Mouse (Mus musculus) midbrain, embryonic 14.5 days (tissue): ENCODE data around the gene Iqcd. TPM values are rescaled to one million over a fixed set of nuclear protein-coding genes. Genes with fewer than 3 reads are reported as not detected.

Experiments
- ATAC-seq: fragments of 200-750 bp; cut with Nextera tagmentation; 2 replicates; pipeline ENCODE4 v1.8.0; 2017; ENCODE audit warnings: moderate number of reproducible peaks, moderate library complexity; ENCODE audit not compliant: low FRiP score, low TSS enrichment
- DNase-seq: peaks from one replicate; pipeline ENCODE4 v3.0.0-alpha.2; 2015
- H3K27ac ChIP-seq: fragments of 300-500 bp; sonication (generic); replicated peaks from 2 replicates; pipeline ENCODE4 v1.5.1; 2014; ENCODE audit warnings: mild to moderate bottlenecking, low read depth, low read length, moderate library complexity
- H3K27me3 ChIP-seq: fragments of 300-500 bp; sonication (generic); 2 replicates; pipeline ENCODE4 v1.6.1; 2014; ENCODE audit warnings: low read length, control low read depth, mixed read lengths; ENCODE audit not compliant: control insufficient read depth, insufficient read depth
- H3K36me3 ChIP-seq: fragments of 300-500 bp; sonication (generic); 2 replicates; pipeline ENCODE4 v1.6.1; 2014; ENCODE audit warnings: low read length, control low read depth; ENCODE audit not compliant: control insufficient read depth, insufficient read depth
- H3K4me1 ChIP-seq: fragments of 300-500 bp; sonication (generic); 2 replicates; pipeline ENCODE4 v1.6.1; 2014; ENCODE audit warnings: mild to moderate bottlenecking, antibody characterized with exemption, low read length, control low read depth; ENCODE audit not compliant: control insufficient read depth, insufficient read depth
- H3K4me2 ChIP-seq: fragments of 300-500 bp; sonication (generic); 2 replicates; pipeline ENCODE4 v1.6.1; 2014; ENCODE audit warnings: mild to moderate bottlenecking, low read length, moderate library complexity
- H3K4me3 ChIP-seq: fragments of 300-500 bp; sonication (generic); replicated peaks from 2 replicates; pipeline ENCODE4 v1.5.1; 2014; ENCODE audit warnings: low read depth, low read length
- H3K9ac ChIP-seq: fragments of 300-500 bp; sonication (generic); replicated peaks from 2 replicates; pipeline ENCODE4 v1.6.1; 2014; ENCODE audit warnings: mild to moderate bottlenecking, low read length, moderate library complexity
- H3K9me3 ChIP-seq: fragments of 300-500 bp; sonication (generic); 2 replicates; pipeline ENCODE4 v1.6.1; 2016; ENCODE audit warnings: low read length, control low read depth, mixed read lengths; ENCODE audit not compliant: control insufficient read depth
- WGBS: fragments of 180-500 bp; shearing (Covaris S2); extraction: QIAGEN DNeasy Blood & Tissue Kit; methylation state at CpG from one replicate; pipeline ENCODE4 v1.1.7; 2014; 5-methylcytosine and 5-hydroxymethylcytosine counted together
- polyA plus RNA-seq: library from polyadenylated mRNA; unstranded; fragments of >200 nt; fragmentation: Nextera tagmentation; extraction: Ambion mirVana; gene quantifications from 2 replicates; pipeline ENCODE4 v1.2.1, GENCODE M21; 2014

Gene Iqcd
- polyA plus RNA-seq, 1 experiment from 2014 or later, result 1.7 TPM

GRCm38 (mm10) chr5:120578504-120579081 lies 10.2 kb upstream of the Iqcd start:
- ATAC-seq (no peak), DNase-seq (no peak)
- Histone ChIP-seq H3K4me1 (peaks cover 13% of the 10 kb centered on the region; the same call in 1 of the 2 replicates), H3K4me3 (no peak overlapping the region), H3K27ac (no peak overlapping the region), H3K36me3 (peaks cover 6% of the 10 kb centered on the region; the same call in 1 of the 2 replicates), H3K4me2 (no peak overlapping the region), H3K9me3 (no peaks in the 10 kb centered on the region), H3K9ac (no peak overlapping the region), H3K27me3 (no peaks in the 10 kb centered on the region)
- WGBS, result 68% methylated on average over 12 of the region's 12 CpGs

GRCm38 (mm10) chr5:120579211-120579897 lies 9.5 kb upstream of the Iqcd start:
- Histone ChIP-seq H3K9me3 (no peaks in the 10 kb centered on the region), H3K4me2 (no peak overlapping the region), H3K36me3 (peaks cover 9% of the 10 kb centered on the region; the same call in 1 of the 2 replicates), H3K27ac (peak overlapping the region; percentile 45), H3K9ac (no peak overlapping the region), H3K4me1 (peaks cover 13% of the 10 kb centered on the region; the same call in 1 of the 2 replicates), H3K4me3 (no peak overlapping the region), H3K27me3 (no peaks in the 10 kb centered on the region)
- WGBS, result 66% methylated on average over 26 of the region's 26 CpGs
- DNase-seq (no peak), ATAC-seq (no peak; the same call in 1 of the 2 replicates)

GRCm38 (mm10) chr5:120579898-120580626 lies 8.8 kb upstream of the Iqcd start:
- Histone ChIP-seq H3K36me3 (peaks cover 9% of the 10 kb centered on the region; the same call in 1 of the 2 replicates), H3K27me3 (no peaks in the 10 kb centered on the region), H3K9ac (no peak overlapping the region), H3K4me2 (no peak overlapping the region), H3K9me3 (no peaks in the 10 kb centered on the region), H3K27ac (peak overlapping the region; percentile 45; the same call in 1 of the 2 replicates), H3K4me3 (no peak overlapping the region), H3K4me1 (peaks cover 13% of the 10 kb centered on the region; the same call in 1 of the 2 replicates)
- ATAC-seq (no peak), DNase-seq (no peak)
- WGBS, result 81% methylated on average over 26 of the region's 26 CpGs

GRCm38 (mm10) chr5:120582002-120582401 lies 6.8 kb upstream of the Iqcd start:
- Histone ChIP-seq H3K27me3 (no peaks in the 10 kb centered on the region), H3K4me2 (no peak overlapping the region), H3K4me1 (peaks cover 17% of the 10 kb centered on the region; the same call in 1 of the 2 replicates), H3K9me3 (no peaks in the 10 kb centered on the region), H3K36me3 (peaks cover 9% of the 10 kb centered on the region; the same call in 1 of the 2 replicates), H3K27ac (no peak overlapping the region), H3K9ac (no peak overlapping the region), H3K4me3 (no peak overlapping the region)
- WGBS, result 90% methylated on average over 9 of the region's 9 CpGs
- ATAC-seq (no peak), DNase-seq (no peak)

- Histone ChIP-seq H3K36me3 (peaks cover 9% of the 10 kb centered on the region; the same call in 1 of the 2 replicates), H3K9me3 (no peaks in the 10 kb centered on the region), H3K9ac (no peak overlapping the region), H3K4me2 (no peak overlapping the region), H3K4me1 (peaks cover 27% of the 10 kb centered on the region), H3K27me3 (no peaks in the 10 kb centered on the region), H3K4me3 (no peak overlapping the region), H3K27ac (no peak overlapping the region)
- ATAC-seq (no peak), DNase-seq (no peak)
- 95% methylated on average over 4 of the region's 4 CpGs for WGBS
Observed at GRCm38 (mm10) chr5:120583511-120583910, 5.3 kb upstream of the Iqcd start.

GRCm38 (mm10) chr5:120584968-120585367 lies 3.8 kb upstream of the Iqcd start:
- peaks cover 19% of the 10 kb centered on the region for H3K4me1 ChIP-seq
- 36% methylated on average over 15 of the region's 15 CpGs for WGBS
- no peak overlapping the region for H3K9ac ChIP-seq

GRCm38 (mm10) chr5:120586741-120587615 lies 1.8 kb upstream of the Iqcd start:
- Histone ChIP-seq H3K4me2 (peak overlapping the region; percentile 99), H3K9me3 (no peaks in the 10 kb centered on the region), H3K4me1 (peaks cover 18% of the 10 kb centered on the region), H3K9ac (no peak overlapping the region; the same call in 1 of the 2 replicates), H3K36me3 (0 out of 2 replicates have a peak, but pooled peaks cover 6% of the 10 kb centered on the region), H3K27me3 (no peaks in the 10 kb centered on the region), H3K27ac (no peak overlapping the region; the same call in 1 of the 2 replicates), H3K4me3 (peak overlapping the region; percentile 74)
- ATAC-seq (no peak), DNase-seq (no peak)
- 14% methylated on average over 17 of the region's 17 CpGs for WGBS

More at GRCm38 (mm10) chr5:120584968-120585367, 3.8 kb upstream of the Iqcd start:
- Histone ChIP-seq H3K27ac (no peak overlapping the region), H3K36me3 (peaks cover 9% of the 10 kb centered on the region; the same call in 1 of the 2 replicates), H3K4me3 (no peak overlapping the region), H3K9me3 (no peaks in the 10 kb centered on the region), H3K27me3 (no peaks in the 10 kb centered on the region), H3K4me2 (no peak overlapping the region)
- no peak for ATAC-seq
- no peak for DNase-seq

- peak overlapping the region; percentile 74 for H3K4me3 ChIP-seq
- peak overlapping the region; percentile 99 for H3K4me2 ChIP-seq
- ATAC-seq (no peak), DNase-seq (no peak)
- peaks cover 18% of the 10 kb centered on the region for H3K4me1 ChIP-seq
- H3K36me3 ChIP-seq, result 0 out of 2 replicates have a peak, but pooled peaks cover 6% of the 10 kb centered on the region
- no peak overlapping the region for H3K27ac ChIP-seq
- H3K9ac ChIP-seq, result peak overlapping the region; percentile 85
- 37% methylated on average over 9 of the region's 9 CpGs for WGBS
- no peaks in the 10 kb centered on the region for H3K9me3 ChIP-seq
- H3K27me3 ChIP-seq, result no peaks in the 10 kb centered on the region
Observed at GRCm38 (mm10) chr5:120587616-120587926, 1.2 kb upstream of the Iqcd start.
